Mouse (Mus musculus) midbrain, embryonic 11.5 days (tissue): ENCODE measurements around the gene Sec24c. TPM values are rescaled to one million over a fixed set of nuclear protein-coding genes. Genes with fewer than 3 reads are reported as not detected.

Experiments used
- ATAC-seq: fragments of 200-750 bp; cut with Nextera tagmentation; 2 replicates; pipeline ENCODE4 v1.8.0; 2017; ENCODE audit warnings: moderate TSS enrichment, moderate library complexity; ENCODE audit not compliant: low FRiP score
- DNase-seq: peaks from one replicate; pipeline ENCODE4 v3.0.0; 2015; ENCODE audit warnings: low spot score; ENCODE audit errors: missing footprints
- H3K27ac ChIP-seq: fragments of 300-500 bp; sonication (generic); 2 replicates; pipeline ENCODE4 v1.5.1; 2014; ENCODE audit warnings: low read depth, low read length
- H3K27me3 ChIP-seq: fragments of 300-500 bp; sonication (generic); 2 replicates; pipeline ENCODE4 v1.6.1; 2014; ENCODE audit warnings: mild to moderate bottlenecking, low read length, moderate library complexity, mixed read lengths; ENCODE audit not compliant: control insufficient read depth, insufficient read depth
- H3K36me3 ChIP-seq: fragments of 300-500 bp; sonication (generic); 2 replicates; pipeline ENCODE4 v1.6.1; 2014; ENCODE audit warnings: mild to moderate bottlenecking, low read length, moderate library complexity, mixed read lengths; ENCODE audit not compliant: control insufficient read depth, insufficient read depth
- H3K4me1 ChIP-seq: fragments of 300-500 bp; sonication (generic); 2 replicates; pipeline ENCODE4 v1.6.1; 2014; ENCODE audit warnings: low read length; ENCODE audit not compliant: control insufficient read depth, insufficient read depth
- H3K4me2 ChIP-seq: fragments of 300-500 bp; sonication (generic); 2 replicates; pipeline ENCODE4 v1.6.1; 2014; ENCODE audit warnings: mild to moderate bottlenecking, moderate library complexity
- H3K4me3 ChIP-seq: fragments of 300-500 bp; sonication (generic); 2 replicates; pipeline ENCODE4 v1.5.1; 2014; ENCODE audit warnings: low read depth, low read length
- H3K9ac ChIP-seq: fragments of 300-500 bp; sonication (generic); 2 replicates; pipeline ENCODE4 v1.6.1; 2014; ENCODE audit warnings: low read length
- H3K9me3 ChIP-seq: fragments of 300-500 bp; sonication (generic); 2 replicates; pipeline ENCODE4 v1.6.1; 2016; ENCODE audit warnings: low read length; ENCODE audit not compliant: control insufficient read depth
- WGBS: fragments of 180-500 bp; shearing (Covaris S2); extraction: QIAGEN DNeasy Blood & Tissue Kit; methylation state at CpG from one replicate; pipeline ENCODE4 v1.1.7; 2014; 5-methylcytosine and 5-hydroxymethylcytosine counted together
- polyA plus RNA-seq: library from polyadenylated mRNA; unstranded; fragments of >200 nt; fragmentation: Nextera tagmentation; extraction: Ambion mirVana; gene quantifications from 2 replicates; pipeline ENCODE4 v1.2.1, GENCODE M21; 2014

Gene Sec24c
- polyA plus RNA-seq, 1 experiment from 2014 or later = 74.7 TPM

GRCm38 (mm10) chr14:20719767-20720166, 45.7 kb downstream of the Sec24c start:
- Histone ChIP-seq H3K4me2 (no peak overlapping the region), H3K4me1 (no peaks in the 10 kb centered on the region), H3K27me3 (no peaks in the 10 kb centered on the region), H3K9ac (no peak overlapping the region), H3K9me3 (no peaks in the 10 kb centered on the region), H3K4me3 (no peak overlapping the region), H3K36me3 (peaks cover 58% of the 10 kb centered on the region), H3K27ac (no peak overlapping the region)
- 96% methylated on average over 12 of the region's 12 CpGs for WGBS
- DNase-seq (no peak), ATAC-seq (no peak)

GRCm38 (mm10) chr14:20721371-20721770, 47.3 kb downstream of the Sec24c start:
- Histone ChIP-seq H3K4me3 (no peak overlapping the region), H3K27ac (no peak overlapping the region), H3K4me1 (no peaks in the 10 kb centered on the region), H3K9ac (no peak overlapping the region), H3K27me3 (no peaks in the 10 kb centered on the region), H3K36me3 (peaks cover 49% of the 10 kb centered on the region), H3K4me2 (no peak overlapping the region), H3K9me3 (no peaks in the 10 kb centered on the region)
- 91% methylated on average over 4 of the region's 4 CpGs for WGBS
- ATAC-seq (no peak), DNase-seq (no peak)

GRCm38 (mm10) chr14:20723006-20723405, 48.9 kb downstream of the Sec24c start:
- H3K27me3 ChIP-seq = no peaks in the 10 kb centered on the region
- WGBS = 93% methylated on average over 12 of the region's 12 CpGs
- H3K9ac ChIP-seq = no peak overlapping the region
- no peak overlapping the region for H3K4me3 ChIP-seq
- no peaks in the 10 kb centered on the region for H3K9me3 ChIP-seq
- no peaks in the 10 kb centered on the region for H3K4me1 ChIP-seq
- ATAC-seq (no peak), DNase-seq (no peak)
- peaks cover 48% of the 10 kb centered on the region for H3K36me3 ChIP-seq
- no peak overlapping the region for H3K4me2 ChIP-seq
- H3K27ac ChIP-seq = no peak overlapping the region

GRCm38 (mm10) chr14:20724043-20724442, 49.9 kb downstream of the Sec24c start:
- ATAC-seq (peak; percentile 31; the same call in 1 of the 2 replicates), DNase-seq (peak; percentile 95)
- no peaks in the 10 kb centered on the region for H3K4me1 ChIP-seq
- H3K27me3 ChIP-seq = no peaks in the 10 kb centered on the region
- H3K9ac ChIP-seq = no peak overlapping the region
- no peak overlapping the region for H3K4me3 ChIP-seq
- peaks cover 47% of the 10 kb centered on the region for H3K36me3 ChIP-seq
- 46% methylated on average over 5 of the region's 5 CpGs for WGBS
- H3K9me3 ChIP-seq = no peaks in the 10 kb centered on the region
- no peak overlapping the region for H3K4me2 ChIP-seq
- no peak overlapping the region for H3K27ac ChIP-seq

- no peak overlapping the region for H3K9ac ChIP-seq
- no peaks in the 10 kb centered on the region for H3K9me3 ChIP-seq
- H3K27ac ChIP-seq = no peak overlapping the region
- 88% methylated on average over 6 of the region's 6 CpGs for WGBS
- H3K4me3 ChIP-seq = no peak overlapping the region
- no peaks in the 10 kb centered on the region for H3K4me1 ChIP-seq
- peaks cover 46% of the 10 kb centered on the region for H3K36me3 ChIP-seq
- no peak for ATAC-seq
- DNase-seq = no peak
- no peaks in the 10 kb centered on the region for H3K27me3 ChIP-seq
- no peak overlapping the region for H3K4me2 ChIP-seq
Measured at GRCm38 (mm10) chr14:20725660-20726339, 51.7 kb downstream of the Sec24c start.

- WGBS = 90% methylated on average over 9 of the region's 9 CpGs
- ATAC-seq = no peak
- no peak overlapping the region for H3K9ac ChIP-seq
- H3K27me3 ChIP-seq = no peaks in the 10 kb centered on the region
- H3K4me1 ChIP-seq = peaks cover 7% of the 10 kb centered on the region
- H3K4me2 ChIP-seq = no peak overlapping the region
- no peak for DNase-seq
- peaks cover 18% of the 10 kb centered on the region for H3K36me3 ChIP-seq
- no peaks in the 10 kb centered on the region for H3K9me3 ChIP-seq
- H3K4me3 ChIP-seq = no peak overlapping the region
- no peak overlapping the region for H3K27ac ChIP-seq
Measured at GRCm38 (mm10) chr14:20729871-20730270, 55.8 kb downstream of the Sec24c start.

- Histone ChIP-seq H3K27me3 (no peaks in the 10 kb centered on the region), H3K27ac (no peak overlapping the region), H3K4me3 (no peak overlapping the region), H3K36me3 (peaks cover 15% of the 10 kb centered on the region), H3K4me1 (peaks cover 7% of the 10 kb centered on the region), H3K4me2 (no peak overlapping the region), H3K9me3 (no peaks in the 10 kb centered on the region), H3K9ac (no peak overlapping the region)
- WGBS = 91% methylated on average over 9 of the region's 9 CpGs
- no peak for DNase-seq
- no peak for ATAC-seq
Measured at GRCm38 (mm10) chr14:20730853-20731602, 56.9 kb downstream of the Sec24c start.

GRCm38 (mm10) chr14:20733041-20733951, 59.2 kb downstream of the Sec24c start:
- H3K4me2 ChIP-seq = peak overlapping the region; percentile 91
- ATAC-seq (peak; percentile 6), DNase-seq (no peak)
- H3K4me1 ChIP-seq = peaks cover 7% of the 10 kb centered on the region
- H3K27me3 ChIP-seq = no peaks in the 10 kb centered on the region
- peak overlapping the region; percentile 93 for H3K9ac ChIP-seq
- peak overlapping the region; percentile 84 for H3K4me3 ChIP-seq
- 54% methylated on average over 12 of the region's 12 CpGs for WGBS
- no peak overlapping the region for H3K27ac ChIP-seq
- no peaks in the 10 kb centered on the region for H3K9me3 ChIP-seq
- H3K36me3 ChIP-seq = peaks cover 7% of the 10 kb centered on the region; the same call in 1 of the 2 replicates
